Mouse (Mus musculus) forebrain, embryonic 14.5 days (tissue): Measurements from ENCODE around the gene Tmem81. TPM values are rescaled to one million over a fixed set of nuclear protein-coding genes. Genes with fewer than 3 reads are reported as not detected.

Experiments used
- polyA plus RNA-seq: library from polyadenylated mRNA; unstranded; fragments of >200 nt; fragmentation: Nextera tagmentation; extraction: Ambion mirVana; gene quantifications from 2 replicates; pipeline ENCODE4 v1.2.1, GENCODE M21; 2014

The Tmem81 gene
- polyA plus RNA-seq, 1 experiment from 2014 or later: 0.74 TPM

Other genes with a start within 250 kb of the Tmem81 start
- gene Klhdc8a, start 207.6 kb upstream of the Tmem81 start, polyA plus RNA-seq: 3.4 TPM in 2 replicates
- gene Nuak2, start 190.1 kb upstream of the Tmem81 start, polyA plus RNA-seq: 18.8 and 20.1 TPM in 2 replicates
- gene Tmcc2, start 114.9 kb upstream of the Tmem81 start, polyA plus RNA-seq: 18.2 and 23.1 TPM in 2 replicates
- 7.7 and 8.9 TPM in 2 replicates for gene Dstyk, start 88.7 kb upstream of the Tmem81 start, polyA plus RNA-seq
- gene Rbbp5, start 28.9 kb upstream of the Tmem81 start, polyA plus RNA-seq: 46.5 and 53.7 TPM in 2 replicates
- 68.0 and 102 TPM in 2 replicates for gene Cntn2, start 37.0 kb downstream of the Tmem81 start, polyA plus RNA-seq
- gene Nfasc, start 235.6 kb downstream of the Tmem81 start, polyA plus RNA-seq: 26.9 and 40.3 TPM in 2 replicates